Mouse (Mus musculus): ENCODE measurements at regions not wholly inside any gene's neighbourhood (a gene's known extent, or its start where the extent isn't known, plus 50 kb on each side); places are given as distances from the start of the nearest gene placed in this dataset.

DNA sequence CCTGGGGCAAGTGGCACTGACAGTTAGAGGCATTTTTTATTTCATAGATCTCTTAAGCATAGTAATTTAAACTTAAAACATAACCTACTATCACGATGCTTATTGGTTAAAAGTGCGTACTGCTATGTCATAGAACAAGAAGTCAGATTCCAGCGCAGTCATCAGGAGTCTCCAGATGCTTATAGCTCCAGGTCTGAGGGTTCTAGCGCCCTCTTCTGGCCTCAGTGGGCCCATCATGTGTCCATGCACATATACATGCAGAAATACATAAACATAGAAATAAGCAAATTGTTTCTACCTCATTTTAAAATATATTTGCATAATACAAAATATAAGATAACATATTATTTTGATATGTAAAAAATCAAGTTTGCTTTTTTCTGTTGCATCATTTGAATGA is 1002.8 kb upstream of the Adgrl2 start:
- no peak overlapping the region for H3K4me3 ChIP-seq
- H3K27me3 ChIP-seq (replicated peaks; ENCODE audit: low read depth, poor library complexity, severe bottlenecking): no peaks in the 10 kb centered on the region
- peak; percentile 27 for DNase-seq (ENCODE audit: low spot score)
- 58% methylated on average over 4 of the region's 4 CpGs for WGBS
- no peaks in the 10 kb centered on the region for H3K36me3 ChIP-seq (replicated peaks)
- no peak overlapping the region for H3K27ac ChIP-seq (replicated peaks)
- H3K9me3 ChIP-seq: no peaks in the 10 kb centered on the region
- no peaks in the 10 kb centered on the region for H3K4me1 ChIP-seq

DNA sequence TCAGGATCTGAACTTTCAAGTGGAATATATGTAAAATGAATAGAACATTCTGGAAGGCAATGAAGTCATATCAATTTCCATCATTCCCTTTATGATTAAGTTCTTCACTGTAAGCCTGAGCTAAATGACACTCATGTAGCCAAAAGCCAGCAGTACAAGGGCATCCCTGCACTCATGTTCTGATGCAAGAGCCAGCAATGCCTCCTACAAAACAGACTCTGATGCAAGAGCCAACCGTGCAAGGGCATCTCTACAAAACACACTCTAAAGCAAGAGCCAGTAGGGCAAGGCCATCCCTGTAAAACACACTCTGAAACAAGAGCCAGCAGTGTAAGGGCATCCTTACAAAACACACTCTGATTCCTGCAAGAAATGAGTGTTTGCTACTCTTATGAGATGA is 997.4 kb upstream of the Adgrl2 start:
- DNase-seq (ENCODE audit: low spot score): no peak
- Histone ChIP-seq H3K4me1 (no peaks in the 10 kb centered on the region), H3K27ac (replicated peaks) (no peak overlapping the region), H3K27me3 (replicated peaks; ENCODE audit: low read depth, poor library complexity, severe bottlenecking) (no peaks in the 10 kb centered on the region), H3K4me3 (no peak overlapping the region), H3K9me3 (no peaks in the 10 kb centered on the region), H3K36me3 (replicated peaks) (no peaks in the 10 kb centered on the region)
- 92% methylated on average over 1 of the region's 1 CpGs for WGBS

DNA sequence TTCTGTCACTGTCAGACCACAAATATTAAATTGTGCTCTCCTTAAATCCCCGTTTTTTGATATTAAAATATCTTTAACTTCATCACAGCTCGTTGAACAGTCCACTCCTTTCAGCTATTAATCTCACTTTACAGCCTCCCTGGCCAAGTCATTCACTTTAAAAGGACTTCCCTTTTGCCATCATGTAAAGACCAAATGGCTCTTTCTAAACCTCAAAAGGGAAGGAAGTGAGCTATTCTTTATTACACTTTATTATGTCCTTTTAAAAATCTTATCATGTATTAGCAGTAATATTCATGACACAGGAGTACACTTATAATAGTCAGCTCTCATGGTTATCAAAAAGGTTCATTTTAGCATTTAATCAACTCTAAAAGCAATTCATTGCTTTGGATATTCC is 966.6 kb upstream of the Adgrl2 start:
- H3K36me3 ChIP-seq (replicated peaks): no peaks in the 10 kb centered on the region
- no peak for DNase-seq (ENCODE audit: low spot score)
- no peaks in the 10 kb centered on the region for H3K27me3 ChIP-seq (replicated peaks; ENCODE audit: low read depth, poor library complexity, severe bottlenecking)
- H3K27ac ChIP-seq (replicated peaks): no peak overlapping the region
- H3K4me1 ChIP-seq: no peaks in the 10 kb centered on the region
- H3K9me3 ChIP-seq: no peaks in the 10 kb centered on the region
- H3K4me3 ChIP-seq: no peak overlapping the region
- WGBS: 69% methylated on average over 2 of the region's 2 CpGs

DNA sequence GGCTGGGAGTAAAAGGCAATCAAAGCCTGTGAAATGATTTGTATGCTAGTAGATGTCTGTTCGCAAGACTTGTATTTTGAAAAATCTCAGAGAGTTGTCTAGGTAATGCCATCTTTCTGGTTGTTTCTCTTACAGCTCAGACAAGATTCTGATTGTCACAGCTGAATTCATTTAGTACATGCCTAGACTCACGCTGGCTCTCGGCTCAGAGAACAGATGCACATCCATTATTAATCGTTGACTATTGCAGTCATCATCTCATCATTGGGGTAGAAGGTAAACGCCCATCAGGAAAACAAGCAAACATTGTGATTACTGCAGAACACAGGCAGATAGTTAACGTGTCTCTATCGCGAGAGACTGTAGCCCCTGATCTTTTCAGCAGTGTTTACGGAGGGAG is 945.8 kb upstream of the Adgrl2 start:
- H3K36me3 ChIP-seq (replicated peaks): no peaks in the 10 kb centered on the region
- WGBS: 87% methylated on average over 9 of the region's 9 CpGs
- H3K4me1 ChIP-seq: no peaks in the 10 kb centered on the region
- H3K27ac ChIP-seq (replicated peaks): no peak overlapping the region
- H3K4me3 ChIP-seq: no peak overlapping the region
- H3K27me3 ChIP-seq (replicated peaks; ENCODE audit: low read depth, poor library complexity, severe bottlenecking): no peaks in the 10 kb centered on the region
- H3K9me3 ChIP-seq: no peaks in the 10 kb centered on the region
- no peak for DNase-seq (ENCODE audit: low spot score)

DNA sequence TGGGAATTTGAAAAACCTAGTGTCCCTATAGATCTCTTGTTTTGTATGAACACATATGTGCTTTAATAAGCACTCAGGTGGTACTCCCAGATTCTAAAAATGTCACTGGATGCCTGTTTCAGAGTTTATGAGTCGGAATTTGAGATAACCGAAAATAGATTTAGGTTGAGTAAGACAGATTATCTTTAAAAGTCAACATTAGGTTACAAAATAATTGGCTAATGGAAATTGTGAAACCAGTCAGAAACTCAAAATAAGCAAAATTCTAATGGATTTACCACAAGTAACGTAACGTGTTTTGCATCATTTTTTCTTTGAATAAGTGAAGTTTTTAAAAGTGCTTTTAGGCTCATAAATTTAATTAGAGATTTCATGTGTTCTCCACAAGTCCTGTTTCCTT is 944.5 kb upstream of the Adgrl2 start:
- H3K4me3 ChIP-seq: no peak overlapping the region
- H3K9me3 ChIP-seq: no peaks in the 10 kb centered on the region
- H3K4me1 ChIP-seq: no peaks in the 10 kb centered on the region
- WGBS: 89% methylated on average over 4 of the region's 4 CpGs
- no peak for DNase-seq (ENCODE audit: low spot score)
- no peaks in the 10 kb centered on the region for H3K27me3 ChIP-seq (replicated peaks; ENCODE audit: low read depth, poor library complexity, severe bottlenecking)
- no peaks in the 10 kb centered on the region for H3K36me3 ChIP-seq (replicated peaks)
- no peak overlapping the region for H3K27ac ChIP-seq (replicated peaks)

DNA sequence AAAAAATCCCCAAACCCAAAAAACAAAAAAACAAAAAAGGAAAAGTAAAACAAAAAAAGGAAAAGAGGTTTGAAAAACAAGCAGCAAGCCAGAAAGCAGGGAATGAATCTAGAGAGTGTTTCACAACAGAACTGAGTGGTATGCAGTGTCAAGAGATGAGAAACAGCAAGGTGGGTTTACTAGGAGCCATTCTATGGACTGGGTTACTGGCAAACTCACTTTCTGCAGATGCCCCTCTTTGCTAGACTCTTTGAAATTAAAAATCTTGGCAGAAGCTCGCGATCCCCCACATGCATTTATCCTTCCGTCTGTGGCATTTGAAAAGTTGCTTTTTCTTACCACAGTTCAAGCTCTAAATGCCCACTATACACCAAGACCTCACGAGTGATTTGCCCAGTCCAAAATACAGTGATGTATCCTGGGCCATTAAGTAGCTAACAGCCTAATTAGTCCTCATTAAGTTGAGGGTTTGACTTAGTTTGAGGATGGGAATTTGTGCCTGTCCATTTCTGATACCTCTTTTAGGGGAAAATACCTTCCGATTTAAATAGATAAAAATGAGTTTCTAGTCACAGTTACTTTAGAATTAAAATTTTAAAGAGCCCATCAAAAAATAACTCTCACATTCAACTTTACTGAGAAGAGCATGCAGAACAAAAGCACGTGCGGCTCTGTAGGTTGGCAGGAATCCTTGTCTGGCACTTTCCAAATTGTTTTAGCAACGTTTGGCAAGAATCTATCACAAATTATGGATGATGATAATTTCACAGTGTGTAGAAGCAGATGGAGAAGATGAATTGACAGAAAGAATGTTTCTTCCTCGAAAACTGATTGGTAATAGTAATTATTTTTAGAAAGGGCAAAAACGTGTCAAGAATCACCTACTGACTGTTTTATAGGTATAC is 938.4 kb upstream of the Adgrl2 start:
- no peak overlapping the region for H3K4me3 ChIP-seq
- no peak overlapping the region for H3K27ac ChIP-seq (replicated peaks)
- no peaks in the 10 kb centered on the region for H3K36me3 ChIP-seq (replicated peaks)
- H3K9me3 ChIP-seq: no peaks in the 10 kb centered on the region
- no peak for DNase-seq (ENCODE audit: low spot score)
- no peaks in the 10 kb centered on the region for H3K27me3 ChIP-seq (replicated peaks; ENCODE audit: low read depth, poor library complexity, severe bottlenecking)
- WGBS: 86% methylated on average over 10 of the region's 10 CpGs
- H3K4me1 ChIP-seq: peaks cover 1% of the 10 kb centered on the region; the same call in 1 of the 2 replicates

DNA sequence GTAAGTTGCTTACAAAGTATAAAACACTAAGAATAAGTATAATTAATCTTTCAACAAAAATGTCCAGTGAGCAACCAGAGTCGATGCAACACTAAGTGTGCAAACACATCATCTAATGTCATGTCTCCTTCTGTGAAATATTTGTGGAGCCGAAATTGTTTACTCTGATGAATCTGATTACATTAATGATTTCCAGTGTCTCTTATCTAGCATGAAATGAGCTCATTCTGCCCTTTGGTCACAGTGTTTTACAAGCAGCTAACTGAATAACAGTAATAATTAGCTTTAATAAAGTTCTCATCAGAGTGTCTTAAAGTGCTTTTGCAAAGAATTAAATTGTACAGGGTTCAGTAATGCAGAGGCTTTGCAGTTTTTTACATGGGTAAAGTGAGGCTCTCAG is 929.9 kb upstream of the Adgrl2 start:
- peaks cover 23% of the 10 kb centered on the region for H3K4me1 ChIP-seq
- H3K27me3 ChIP-seq (replicated peaks; ENCODE audit: low read depth, poor library complexity, severe bottlenecking): no peaks in the 10 kb centered on the region
- 66% methylated on average over 2 of the region's 2 CpGs for WGBS
- DNase-seq (ENCODE audit: low spot score): no peak
- H3K27ac ChIP-seq (replicated peaks): no peak overlapping the region
- no peaks in the 10 kb centered on the region for H3K9me3 ChIP-seq
- no peak overlapping the region for H3K4me3 ChIP-seq
- H3K36me3 ChIP-seq (replicated peaks): no peaks in the 10 kb centered on the region

DNA sequence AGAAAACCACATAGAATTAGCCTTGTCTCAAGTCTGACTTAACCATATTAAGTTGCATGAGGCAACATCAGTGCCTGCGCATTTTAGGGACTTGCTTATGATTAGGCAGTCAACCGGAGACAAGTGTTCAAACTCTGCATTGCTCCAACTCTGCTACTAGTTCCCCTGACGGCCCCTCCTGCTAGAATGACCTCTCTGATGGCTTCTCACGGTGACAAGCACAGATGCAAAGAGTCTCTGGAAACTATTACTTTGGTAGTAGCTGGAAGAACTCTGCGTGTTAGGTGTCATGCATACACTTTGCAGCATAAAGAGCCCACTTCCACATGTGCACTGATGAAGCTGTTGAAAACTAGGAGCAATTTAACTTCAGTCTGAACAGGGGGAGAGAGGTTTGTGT is 927.8 kb upstream of the Adgrl2 start:
- no peaks in the 10 kb centered on the region for H3K9me3 ChIP-seq
- no peaks in the 10 kb centered on the region for H3K27me3 ChIP-seq (replicated peaks; ENCODE audit: low read depth, poor library complexity, severe bottlenecking)
- WGBS: 39% methylated on average over 5 of the region's 5 CpGs
- DNase-seq (ENCODE audit: low spot score): peak; percentile 59
- H3K36me3 ChIP-seq (replicated peaks): no peaks in the 10 kb centered on the region
- no peak overlapping the region for H3K27ac ChIP-seq (replicated peaks)
- no peak overlapping the region for H3K4me3 ChIP-seq
- H3K4me1 ChIP-seq: peaks cover 20% of the 10 kb centered on the region

DNA sequence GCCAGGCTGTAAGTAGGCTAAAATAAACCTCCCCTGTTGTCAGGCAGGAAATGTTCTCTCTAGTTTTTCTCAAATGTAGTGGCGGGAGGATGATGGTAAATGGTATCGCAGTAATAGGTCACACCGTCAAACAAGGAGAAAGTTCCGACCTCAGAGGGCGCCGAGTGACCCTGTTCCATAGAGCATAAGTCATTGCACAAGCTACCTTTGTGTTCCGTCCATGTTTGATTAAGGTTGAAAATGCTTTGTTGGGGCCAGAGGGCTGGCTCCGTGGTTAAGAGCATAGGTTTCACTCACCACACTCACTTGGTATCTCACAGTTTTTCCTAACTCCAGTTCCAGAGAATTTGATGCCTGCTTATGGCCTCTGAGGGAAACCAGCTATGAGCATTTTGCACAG is 920.4 kb upstream of the Adgrl2 start:
- no peak overlapping the region for H3K4me3 ChIP-seq
- H3K27ac ChIP-seq (replicated peaks): no peak overlapping the region
- H3K27me3 ChIP-seq (replicated peaks; ENCODE audit: low read depth, poor library complexity, severe bottlenecking): no peaks in the 10 kb centered on the region
- no peak for DNase-seq (ENCODE audit: low spot score)
- peaks cover 4% of the 10 kb centered on the region; the same call in 1 of the 2 replicates for H3K4me1 ChIP-seq
- H3K9me3 ChIP-seq: no peaks in the 10 kb centered on the region
- no peaks in the 10 kb centered on the region for H3K36me3 ChIP-seq (replicated peaks)
- WGBS: 79% methylated on average over 8 of the region's 8 CpGs

DNA sequence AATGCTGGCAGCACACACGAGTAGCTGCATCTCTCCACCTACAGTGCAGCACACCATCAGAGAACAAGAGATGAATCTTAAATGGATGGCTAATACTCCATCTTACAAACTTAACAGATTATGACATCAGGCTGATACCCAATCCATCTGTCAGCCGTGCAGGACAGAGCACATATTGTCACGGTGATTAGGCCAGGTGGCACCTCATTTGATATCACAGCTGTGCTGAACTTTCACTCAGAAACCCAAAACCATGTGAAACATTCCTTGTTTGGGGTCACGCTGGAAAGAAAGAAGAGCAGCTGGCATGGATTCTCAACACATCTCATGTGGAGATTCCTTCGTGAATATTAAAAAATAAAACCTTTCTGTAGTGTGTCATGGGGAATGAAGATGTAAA is 911.4 kb upstream of the Adgrl2 start:
- H3K4me3 ChIP-seq: no peak overlapping the region
- 48% methylated on average over 5 of the region's 5 CpGs for whole genome bisulfite sequencing
- peak; percentile 44 for DNase-seq (ENCODE audit: low spot score)
- H3K36me3 ChIP-seq (replicated peaks): no peaks in the 10 kb centered on the region
- no peaks in the 10 kb centered on the region for H3K27me3 ChIP-seq (replicated peaks; ENCODE audit: low read depth, poor library complexity, severe bottlenecking)
- H3K27ac ChIP-seq (replicated peaks): no peak overlapping the region
- no peaks in the 10 kb centered on the region for H3K9me3 ChIP-seq
- H3K4me1 ChIP-seq: peaks cover 12% of the 10 kb centered on the region

DNA sequence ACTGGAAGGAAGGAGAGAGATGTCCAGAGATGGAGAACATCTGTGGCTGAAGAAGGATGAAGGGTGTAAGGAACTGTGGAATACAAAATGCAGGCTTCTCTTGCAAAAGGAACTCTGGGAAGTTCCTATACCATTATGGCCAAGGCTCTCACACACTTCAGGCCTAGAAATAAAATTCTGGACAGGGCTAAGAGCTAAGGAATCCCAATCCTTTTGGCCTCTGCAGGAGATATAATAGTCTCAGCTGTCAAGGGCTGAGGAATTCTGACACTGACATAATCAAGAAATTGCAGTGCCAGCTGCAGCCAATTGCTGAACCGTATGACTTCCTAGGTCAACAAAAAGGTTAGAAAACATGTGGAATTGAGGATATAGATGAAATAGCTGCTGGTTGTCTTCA is 886.2 kb upstream of the Adgrl2 start:
- Histone ChIP-seq H3K36me3 (replicated peaks) (no peaks in the 10 kb centered on the region), H3K27ac (replicated peaks) (no peak overlapping the region), H3K4me3 (no peak overlapping the region), H3K4me1 (peaks cover 8% of the 10 kb centered on the region; the same call in 1 of the 2 replicates), H3K27me3 (replicated peaks; ENCODE audit: low read depth, poor library complexity, severe bottlenecking) (no peaks in the 10 kb centered on the region), H3K9me3 (no peaks in the 10 kb centered on the region)
- WGBS: 41% methylated on average over 1 of the region's 1 CpGs
- peak; percentile 30 for DNase-seq (ENCODE audit: low spot score)

DNA sequence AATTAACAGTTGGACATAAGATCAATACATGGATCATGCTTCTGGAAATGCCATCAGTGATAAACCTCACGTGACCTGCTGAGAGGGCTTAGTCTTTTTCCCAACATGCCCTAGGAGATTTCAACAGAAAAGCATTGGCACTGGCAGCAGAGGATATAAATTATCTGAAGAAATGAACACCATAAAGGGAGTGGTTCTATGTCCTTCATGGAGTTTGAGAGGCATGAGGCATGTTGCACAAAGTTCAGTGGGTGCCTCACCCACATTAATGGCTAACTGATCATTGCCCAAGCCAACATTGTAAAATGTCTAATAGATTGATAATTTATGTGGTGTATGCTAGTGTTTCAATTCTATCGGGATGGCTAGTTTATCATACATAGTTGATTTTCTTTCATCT is 875.6 kb upstream of the Adgrl2 start:
- Histone ChIP-seq H3K36me3 (replicated peaks) (no peaks in the 10 kb centered on the region), H3K27me3 (replicated peaks; ENCODE audit: low read depth, poor library complexity, severe bottlenecking) (no peaks in the 10 kb centered on the region), H3K27ac (replicated peaks) (no peak overlapping the region), H3K4me3 (no peak overlapping the region), H3K9me3 (no peaks in the 10 kb centered on the region), H3K4me1 (no peaks in the 10 kb centered on the region)
- DNase-seq (ENCODE audit: low spot score): no peak
- 89% methylated on average over 2 of the region's 2 CpGs for WGBS

DNA sequence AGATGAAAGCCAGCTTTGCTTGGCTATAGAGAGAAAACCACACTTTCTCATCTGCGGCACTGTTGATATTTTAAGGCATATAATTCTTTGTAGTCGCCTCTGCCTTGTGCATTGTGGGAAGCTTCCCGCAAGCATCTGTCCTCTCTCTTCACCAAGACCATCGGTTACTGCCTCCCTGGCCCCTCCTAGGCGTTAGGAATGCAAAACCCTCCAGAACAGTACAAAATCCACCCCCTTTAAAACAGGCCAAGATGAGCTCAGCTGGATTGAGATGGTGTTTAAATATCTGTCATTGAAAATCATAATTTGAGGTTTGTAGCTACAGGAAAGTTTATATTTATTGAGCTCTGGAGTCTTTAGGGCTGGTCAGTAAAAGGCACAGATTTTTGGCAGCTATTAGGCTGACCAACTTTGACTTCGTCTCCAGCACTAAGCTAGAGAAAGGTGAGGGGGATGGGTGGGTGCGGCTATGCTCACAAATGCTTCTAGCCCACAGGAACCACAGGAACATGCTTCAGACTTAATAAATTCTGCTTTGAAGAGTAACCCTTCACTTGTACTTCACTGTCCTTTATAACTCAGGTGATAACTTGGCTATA is 856.7 kb upstream of the Adgrl2 start:
- Histone ChIP-seq H3K36me3 (replicated peaks) (no peaks in the 10 kb centered on the region), H3K4me3 (no peak overlapping the region), H3K27ac (replicated peaks) (no peak overlapping the region), H3K9me3 (no peaks in the 10 kb centered on the region), H3K4me1 (peaks cover 27% of the 10 kb centered on the region), H3K27me3 (replicated peaks; ENCODE audit: low read depth, poor library complexity, severe bottlenecking) (peaks cover 36% of the 10 kb centered on the region)
- DNase-seq (ENCODE audit: low spot score): no peak
- WGBS: 70% methylated on average over 7 of the region's 7 CpGs
